Mouse (Mus musculus): ENCODE results near the gene Lrp1. TPM values are rescaled to one million over a fixed set of nuclear protein-coding genes. Genes with fewer than 3 reads are reported as not detected.

The Lrp1 gene
- polyA plus RNA-seq, 1 experiment from 2014 or later: 95.6 TPM

DNA sequence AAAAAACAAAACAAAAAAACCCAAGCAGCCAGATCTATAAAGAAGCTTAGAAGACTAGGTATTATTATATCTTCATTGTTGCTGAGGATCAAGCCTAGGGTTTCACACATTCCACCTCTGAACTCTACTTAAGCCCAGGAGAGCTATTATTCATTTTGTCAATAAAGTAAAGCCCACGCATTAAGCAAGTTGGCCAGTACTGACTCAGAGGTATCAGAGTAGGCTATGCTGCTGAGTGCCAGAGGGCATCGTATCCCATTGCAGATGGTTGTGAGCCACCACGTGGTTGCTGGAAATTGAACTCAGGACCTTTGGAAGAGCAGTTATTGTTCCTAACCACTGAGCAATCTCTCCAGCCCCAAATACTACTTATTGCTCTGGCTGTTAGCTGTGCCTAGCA is 77.0 kb downstream of the Lrp1 start:
- WGBS: 67% methylated on average over 3 of the region's 3 CpGs
- ATAC-seq (ENCODE audit: insufficient read depth, low FRiP score): no peak
- Histone ChIP-seq H3K4me2 (ENCODE audit: low read depth, low read length) (no peak overlapping the region), H3K4me3 (replicated peaks; ENCODE audit: low read length) (no peak overlapping the region), H3K27ac (ENCODE audit: low read length) (no peak overlapping the region), H3K4me1 (ENCODE audit: control insufficient read depth, insufficient read depth, low read length) (no peaks in the 10 kb centered on the region), H3K9me3 (replicated peaks; ENCODE audit: control insufficient read depth, low read length) (no peaks in the 10 kb centered on the region), H3K27me3 (ENCODE audit: control insufficient read depth, insufficient read depth, low read length) (no peaks in the 10 kb centered on the region), H3K9ac (ENCODE audit: low read length) (no peak overlapping the region), H3K36me3 (ENCODE audit: control insufficient read depth, insufficient read depth, low read length) (peaks cover 35% of the 10 kb centered on the region)

DNA sequence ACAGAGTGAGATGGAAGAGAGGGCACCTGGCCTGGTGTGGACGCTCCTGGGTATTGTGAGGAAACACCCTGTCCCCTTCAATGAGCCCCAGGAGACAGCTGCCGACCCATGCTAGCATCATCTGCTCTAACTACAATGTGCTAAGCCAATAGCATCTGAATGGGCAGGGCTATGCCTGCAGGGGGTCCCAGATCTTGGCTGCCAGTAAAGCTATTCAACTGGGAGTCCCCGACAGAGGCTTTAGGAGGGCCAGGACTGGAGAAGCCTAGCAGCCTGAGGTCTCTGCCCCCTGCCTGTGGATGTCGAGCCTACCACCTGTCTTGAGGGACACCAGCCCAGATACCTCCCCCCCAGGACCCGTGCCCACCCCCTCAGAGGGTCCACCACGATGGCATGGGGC is 78.2 kb downstream of the Lrp1 start:
- no peak overlapping the region for H3K27ac ChIP-seq (ENCODE audit: low read length)
- no peaks in the 10 kb centered on the region for H3K4me1 ChIP-seq (ENCODE audit: control insufficient read depth, insufficient read depth, low read length)
- H3K36me3 ChIP-seq (ENCODE audit: control insufficient read depth, insufficient read depth, low read length): peaks cover 28% of the 10 kb centered on the region
- H3K4me2 ChIP-seq (ENCODE audit: low read depth, low read length): no peak overlapping the region
- ATAC-seq (ENCODE audit: insufficient read depth, low FRiP score): no peak
- no peaks in the 10 kb centered on the region for H3K9me3 ChIP-seq (replicated peaks; ENCODE audit: control insufficient read depth, low read length)
- H3K27me3 ChIP-seq (ENCODE audit: control insufficient read depth, insufficient read depth, low read length): no peaks in the 10 kb centered on the region
- 67% methylated on average over 6 of the region's 6 CpGs for whole genome bisulfite sequencing
- H3K4me3 ChIP-seq (replicated peaks; ENCODE audit: low read length): no peak overlapping the region
- H3K9ac ChIP-seq (ENCODE audit: low read length): no peak overlapping the region

DNA sequence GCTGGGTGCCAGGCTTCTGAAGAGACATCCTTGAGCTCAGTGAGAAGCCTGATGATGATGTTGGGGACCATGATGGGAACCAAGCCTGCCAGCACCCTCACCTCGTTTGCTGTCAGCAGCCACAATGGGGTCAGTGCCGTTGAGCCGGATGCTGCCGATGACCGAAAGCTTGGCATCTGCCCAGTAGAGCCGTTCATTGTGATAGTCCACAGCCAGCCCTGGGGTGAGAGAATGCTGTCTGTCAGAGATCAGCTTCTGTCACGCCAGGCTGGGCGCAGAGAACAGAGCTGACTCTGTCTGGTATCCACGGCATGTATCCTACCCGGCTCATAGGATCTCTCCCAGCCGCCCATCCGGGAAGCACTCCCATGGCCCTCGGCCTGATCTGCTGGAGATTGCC is 78.9 kb downstream of the Lrp1 start:
- 90% methylated on average over 13 of the region's 13 CpGs for WGBS
- H3K27ac ChIP-seq (ENCODE audit: low read length): no peak overlapping the region
- no peak for ATAC-seq (ENCODE audit: insufficient read depth, low FRiP score)
- peaks cover 24% of the 10 kb centered on the region for H3K36me3 ChIP-seq (ENCODE audit: control insufficient read depth, insufficient read depth, low read length)
- no peak overlapping the region for H3K4me2 ChIP-seq (ENCODE audit: low read depth, low read length)
- H3K9ac ChIP-seq (ENCODE audit: low read length): no peak overlapping the region
- no peaks in the 10 kb centered on the region for H3K4me1 ChIP-seq (ENCODE audit: control insufficient read depth, insufficient read depth, low read length)
- no peaks in the 10 kb centered on the region for H3K27me3 ChIP-seq (ENCODE audit: control insufficient read depth, insufficient read depth, low read length)
- H3K9me3 ChIP-seq (replicated peaks; ENCODE audit: control insufficient read depth, low read length): no peaks in the 10 kb centered on the region
- H3K4me3 ChIP-seq (replicated peaks; ENCODE audit: low read length): no peak overlapping the region

DNA sequence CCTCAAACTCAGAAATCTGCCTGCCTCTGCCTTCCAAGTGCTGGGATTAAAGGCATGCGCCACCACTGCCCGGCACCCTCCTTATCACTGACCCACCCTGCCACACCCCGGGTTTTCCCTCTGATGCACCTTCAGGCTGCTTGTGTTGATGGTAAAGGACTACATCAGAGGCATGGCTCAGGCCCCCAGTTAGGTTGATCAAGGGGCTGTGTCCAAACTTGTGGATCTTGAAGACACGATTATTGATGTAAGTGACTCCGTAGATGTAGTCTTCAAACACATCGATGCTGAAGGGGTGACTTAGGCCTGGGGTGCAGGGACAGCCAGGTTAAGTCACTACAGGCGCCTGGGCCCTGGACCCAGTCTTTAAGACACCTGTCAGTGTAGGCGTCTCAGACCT is 79.4 kb downstream of the Lrp1 start:
- Histone ChIP-seq H3K4me1 (ENCODE audit: control insufficient read depth, insufficient read depth, low read length) (no peaks in the 10 kb centered on the region), H3K4me2 (ENCODE audit: low read depth, low read length) (no peak overlapping the region), H3K27me3 (ENCODE audit: control insufficient read depth, insufficient read depth, low read length) (peaks cover under 1% of the 10 kb centered on the region), H3K27ac (ENCODE audit: low read length) (no peak overlapping the region), H3K9ac (ENCODE audit: low read length) (no peak overlapping the region), H3K4me3 (replicated peaks; ENCODE audit: low read length) (no peak overlapping the region), H3K9me3 (replicated peaks; ENCODE audit: control insufficient read depth, low read length) (no peaks in the 10 kb centered on the region), H3K36me3 (ENCODE audit: control insufficient read depth, insufficient read depth, low read length) (peaks cover 24% of the 10 kb centered on the region)
- WGBS: 92% methylated on average over 8 of the region's 8 CpGs
- no peak for ATAC-seq (ENCODE audit: insufficient read depth, low FRiP score)

DNA sequence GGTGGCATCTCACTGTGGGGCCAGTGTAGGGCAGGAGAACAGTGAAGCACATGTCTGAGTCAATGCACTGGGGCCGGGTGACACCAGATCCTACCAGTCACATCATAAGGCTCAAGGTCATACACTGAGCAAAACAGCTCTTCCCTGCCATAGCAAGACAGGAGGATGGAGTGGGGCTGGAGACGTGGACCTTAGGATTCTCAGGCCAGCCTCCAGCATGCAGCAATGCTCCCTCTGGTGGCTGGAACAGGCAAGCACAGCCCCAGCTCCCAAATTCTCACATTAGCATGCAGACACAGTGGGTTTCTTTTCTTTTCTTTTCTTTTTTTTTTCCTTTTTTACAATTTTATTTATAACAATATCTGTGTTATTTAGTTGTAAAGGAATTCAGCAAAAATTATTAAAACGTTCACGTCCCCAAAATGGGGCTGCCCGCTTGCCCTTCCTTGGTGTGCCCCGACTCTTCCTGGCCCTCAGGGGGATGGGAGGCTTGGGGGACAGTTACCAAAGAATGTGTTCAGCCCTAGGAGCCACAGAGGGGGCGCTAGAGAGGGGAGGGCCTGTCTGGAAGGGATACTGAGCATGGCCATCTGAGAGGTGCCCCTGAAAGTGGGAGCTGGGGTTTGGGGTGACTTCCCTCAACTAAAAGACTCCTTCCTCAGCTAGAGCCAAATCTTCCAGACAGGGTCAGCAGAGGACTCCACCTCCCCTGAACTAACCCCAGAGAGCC is 82.9 kb downstream of the Lrp1 start:
- no peak overlapping the region for H3K4me3 ChIP-seq (replicated peaks; ENCODE audit: low read length)
- H3K9ac ChIP-seq (ENCODE audit: low read length): no peak overlapping the region
- H3K27ac ChIP-seq (ENCODE audit: low read length): no peak overlapping the region
- H3K4me1 ChIP-seq (ENCODE audit: control insufficient read depth, insufficient read depth, low read length): peaks cover 15% of the 10 kb centered on the region
- 29% methylated on average over 7 of the region's 7 CpGs for WGBS
- peak; percentile 16; the same call in 1 of the 2 replicates for ATAC-seq (ENCODE audit: insufficient read depth, low FRiP score)
- H3K4me2 ChIP-seq (ENCODE audit: low read depth, low read length): no peak overlapping the region
- peaks cover 35% of the 10 kb centered on the region for H3K27me3 ChIP-seq (ENCODE audit: control insufficient read depth, insufficient read depth, low read length)
- H3K36me3 ChIP-seq (ENCODE audit: control insufficient read depth, insufficient read depth, low read length): peaks cover 8% of the 10 kb centered on the region; the same call in 1 of the 2 replicates
- no peaks in the 10 kb centered on the region for H3K9me3 ChIP-seq (replicated peaks; ENCODE audit: control insufficient read depth, low read length)

DNA sequence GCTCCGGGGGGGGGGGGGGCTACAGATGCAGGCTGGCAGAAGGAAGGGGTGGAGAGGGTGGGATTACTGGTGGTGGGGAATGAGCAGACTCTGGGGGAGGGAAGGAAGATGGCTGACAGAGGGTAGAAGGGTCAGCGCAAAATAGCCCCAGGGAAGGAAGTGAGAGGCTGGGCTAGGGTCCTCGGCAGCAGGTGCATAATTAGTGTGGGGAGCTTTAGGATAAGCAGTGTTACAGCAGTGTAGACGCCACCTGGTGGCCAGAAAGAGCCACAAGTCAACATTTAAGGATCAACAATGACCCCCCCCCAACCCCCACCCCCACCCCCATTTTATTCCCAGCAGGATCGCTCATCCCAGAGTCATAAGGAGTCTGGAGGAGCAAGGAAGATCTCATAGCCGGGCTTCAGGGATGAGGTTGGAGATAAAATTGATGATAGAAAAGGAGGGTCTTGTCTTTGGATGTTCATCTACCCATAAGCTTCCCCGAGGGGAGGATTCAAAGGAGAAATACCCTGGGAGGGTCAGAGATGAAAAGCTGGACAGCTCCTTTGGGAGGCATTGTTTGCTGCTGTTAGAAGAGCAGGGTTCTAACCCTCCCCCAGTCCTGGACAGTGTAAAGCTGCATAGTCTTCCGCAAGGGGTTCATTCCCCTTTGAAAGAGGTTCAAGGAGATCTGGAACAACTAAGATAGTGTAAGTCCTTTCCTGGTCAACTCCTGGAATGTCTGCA is 84.2 kb downstream of the Lrp1 start:
- Histone ChIP-seq H3K4me3 (replicated peaks; ENCODE audit: low read length) (no peak overlapping the region), H3K4me2 (ENCODE audit: low read depth, low read length) (no peak overlapping the region), H3K36me3 (ENCODE audit: control insufficient read depth, insufficient read depth, low read length) (peaks cover 3% of the 10 kb centered on the region; the same call in 1 of the 2 replicates), H3K27ac (ENCODE audit: low read length) (no peak overlapping the region), H3K9ac (ENCODE audit: low read length) (no peak overlapping the region), H3K4me1 (ENCODE audit: control insufficient read depth, insufficient read depth, low read length) (peaks cover 15% of the 10 kb centered on the region), H3K27me3 (ENCODE audit: control insufficient read depth, insufficient read depth, low read length) (peaks cover 48% of the 10 kb centered on the region), H3K9me3 (replicated peaks; ENCODE audit: control insufficient read depth, low read length) (no peaks in the 10 kb centered on the region)
- ATAC-seq (ENCODE audit: insufficient read depth, low FRiP score): 0 out of 2 replicates have a peak, but pooled peaks have one; percentile 29
- WGBS: 17% methylated on average over 8 of the region's 8 CpGs

DNA sequence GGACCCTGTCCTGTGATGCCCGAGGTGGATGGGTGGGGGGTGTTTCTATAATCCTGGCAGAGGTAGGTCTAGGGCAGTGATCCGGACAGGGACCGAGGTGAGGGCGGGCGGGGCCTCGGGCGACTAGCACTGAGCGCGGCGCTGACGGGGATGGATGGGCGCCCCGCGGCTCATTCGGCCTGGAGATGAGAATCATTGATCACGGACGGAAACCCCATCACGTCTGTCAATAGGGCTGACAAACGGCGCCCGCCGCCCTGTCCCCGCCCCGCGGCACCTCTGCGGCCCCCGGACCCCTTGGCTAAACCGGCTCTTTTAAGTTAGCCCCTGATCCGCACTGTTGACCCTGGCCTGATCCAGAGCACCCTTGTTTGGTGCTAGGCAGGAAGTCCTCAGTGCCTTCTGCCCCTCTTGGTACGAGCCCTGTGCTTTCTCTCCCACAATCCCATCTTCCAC is 86.0 kb downstream of the Lrp1 start:
- Histone ChIP-seq H3K4me1 (ENCODE audit: control insufficient read depth, insufficient read depth, low read length) (peaks cover 21% of the 10 kb centered on the region), H3K27me3 (ENCODE audit: control insufficient read depth, insufficient read depth, low read length) (peaks cover 66% of the 10 kb centered on the region), H3K9me3 (replicated peaks; ENCODE audit: control insufficient read depth, low read length) (no peaks in the 10 kb centered on the region), H3K27ac (ENCODE audit: low read length) (no peak overlapping the region), H3K9ac (ENCODE audit: low read length) (no peak overlapping the region), H3K36me3 (ENCODE audit: control insufficient read depth, insufficient read depth, low read length) (peaks cover 3% of the 10 kb centered on the region; the same call in 1 of the 2 replicates), H3K4me3 (replicated peaks; ENCODE audit: low read length) (peak overlapping the region; percentile 51), H3K4me2 (ENCODE audit: low read depth, low read length) (peak overlapping the region; percentile 92)
- peak; percentile 29; the same call in 1 of the 2 replicates for ATAC-seq (ENCODE audit: insufficient read depth, low FRiP score)
- WGBS: 2% methylated on average over 30 of the region's 30 CpGs

DNA sequence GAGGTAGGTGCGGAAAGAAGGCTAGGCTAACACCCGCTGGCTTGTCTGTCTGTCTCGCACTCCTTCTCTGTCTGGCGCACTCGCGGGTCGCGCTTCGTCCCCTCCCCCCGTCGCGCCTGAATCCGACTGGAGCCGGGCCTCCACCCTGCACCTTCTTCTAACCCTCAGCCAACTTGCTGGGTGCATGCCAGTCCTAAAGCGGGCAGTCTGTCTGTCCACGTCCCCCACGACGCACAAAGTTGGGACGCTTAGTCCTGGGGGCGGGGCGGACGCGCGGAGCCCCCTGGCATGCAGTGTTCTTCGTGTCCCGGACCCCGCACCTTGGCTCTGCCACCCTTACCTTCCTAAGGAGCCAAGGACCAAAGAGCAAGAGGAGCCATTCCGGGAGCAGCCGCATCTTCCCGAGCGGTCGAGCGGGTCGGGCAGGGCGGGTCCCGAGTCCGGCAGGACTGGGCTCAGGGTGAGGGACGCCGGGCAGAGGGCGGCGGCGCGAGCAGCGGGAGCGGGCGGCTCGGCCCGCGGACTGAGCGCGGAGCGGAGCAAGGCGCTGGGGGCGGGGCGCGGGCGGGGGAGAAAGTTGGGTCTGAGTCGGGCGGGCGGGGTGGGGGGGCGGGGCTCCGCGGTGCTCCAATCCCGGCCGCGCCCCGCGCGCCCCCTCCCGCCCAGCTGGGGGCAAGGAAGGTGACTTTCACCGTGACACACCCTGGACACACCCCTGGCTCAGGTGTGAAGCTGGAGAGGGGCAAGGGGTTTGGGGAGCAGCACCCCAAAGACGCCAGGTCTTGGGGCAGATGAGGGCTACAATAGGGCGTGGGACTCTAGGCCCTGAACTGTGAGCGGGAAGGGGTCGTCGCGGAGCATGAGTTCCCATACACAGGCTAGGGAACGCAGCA is 86.7 kb downstream of the Lrp1 start, which contains the start of gene Nxph4:
Gene Nxph4, minus strand, starts transcription at position 524 of the 893 bp plus-strand sequence.
- Histone ChIP-seq H3K36me3 (ENCODE audit: control insufficient read depth, insufficient read depth, low read length) (0 out of 2 replicates have a peak, but pooled peaks cover 3% of the 10 kb centered on the region), H3K4me3 (replicated peaks; ENCODE audit: low read length) (peak within 1 kb of the TSS; percentile 51), H3K9me3 (replicated peaks; ENCODE audit: control insufficient read depth, low read length) (no peaks in the 10 kb centered on the region), H3K27ac (ENCODE audit: low read length) (no peak within 1 kb of the TSS), H3K4me2 (ENCODE audit: low read depth, low read length) (peak within 1 kb of the TSS; percentile 92), H3K4me1 (ENCODE audit: control insufficient read depth, insufficient read depth, low read length) (peaks cover 21% of the 10 kb centered on the region), H3K9ac (ENCODE audit: low read length) (peak within 1 kb of the TSS; percentile 71), H3K27me3 (ENCODE audit: control insufficient read depth, insufficient read depth, low read length) (peaks cover 73% of the 10 kb centered on the region)
- under 1% methylated on average over 66 of the region's 78 CpGs for WGBS
- peak; percentile 34; the same call in 1 of the 2 replicates for ATAC-seq (ENCODE audit: insufficient read depth, low FRiP score)
